Mouse (Mus musculus): Measurements from ENCODE around the gene Trim27. TPM values are rescaled to one million over a fixed set of nuclear protein-coding genes. Genes with fewer than 3 reads are reported as not detected.

Gene Trim27
- 21.8 TPM for polyA plus RNA-seq (2014; fragmentation: Illumina TruSeq; extraction: RNeasy Lipid Tissue Mini Kit (QIAGEN cat#74804); ENCODE audit: low read depth, low replicate concordance)

GRCm38 (mm10) chr13:21179367-21179723 lies at the start of gene Trim27:
TSS of gene Trim27 (plus strand) at chr13:21179445.

DNA sequence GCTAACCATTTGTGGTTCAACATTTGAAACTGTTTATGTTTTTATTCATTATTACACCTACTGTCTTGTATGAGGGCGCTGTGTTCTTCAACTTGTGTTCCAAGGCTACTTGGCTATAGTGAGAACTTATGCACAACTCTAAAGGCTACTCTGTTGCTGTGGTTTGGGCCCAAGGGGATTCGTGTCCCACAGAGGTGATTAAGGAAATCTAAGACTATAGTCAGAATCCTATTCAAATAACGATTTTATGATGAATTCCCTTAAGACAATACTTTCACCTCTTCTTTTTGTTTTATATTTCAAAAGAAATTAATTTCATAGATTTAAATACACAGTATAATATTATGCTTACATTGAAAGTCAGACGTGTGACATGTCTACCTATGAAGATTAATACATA lies 33.5 kb upstream of the Trim27 start, which contains the start of gene Olfr1368:
Olfr1368 (minus strand) TSS at position 101 of the 400 bp plus-strand sequence.

Other genes starting within 250 kb of the Trim27 start
- not detected for gene Olfr1370, start 104.5 kb upstream of the Trim27 start, polyA plus RNA-seq (2014; fragmentation: Illumina TruSeq; extraction: RNeasy Lipid Tissue Mini Kit (QIAGEN cat#74804); ENCODE audit: low read depth, low replicate concordance)
- not detected for gene Olfr1369-ps1, start 68.0 kb upstream of the Trim27 start, polyA plus RNA-seq (2014; fragmentation: Illumina TruSeq; extraction: RNeasy Lipid Tissue Mini Kit (QIAGEN cat#74804); ENCODE audit: low read depth, low replicate concordance)
- gene Olfr263, start 49.8 kb upstream of the Trim27 start, polyA plus RNA-seq (2014; fragmentation: Illumina TruSeq; extraction: RNeasy Lipid Tissue Mini Kit (QIAGEN cat#74804); ENCODE audit: low read depth, low replicate concordance) = not detected
- gene Olfr1368, start 33.6 kb upstream of the Trim27 start, polyA plus RNA-seq (2014; fragmentation: Illumina TruSeq; extraction: RNeasy Lipid Tissue Mini Kit (QIAGEN cat#74804); ENCODE audit: low read depth, low replicate concordance) = not detected
- not detected for gene Gpx5, start 113.3 kb downstream of the Trim27 start, polyA plus RNA-seq (2014; fragmentation: Illumina TruSeq; extraction: RNeasy Lipid Tissue Mini Kit (QIAGEN cat#74804); ENCODE audit: low read depth, low replicate concordance)
- gene Gpx6, start 132.7 kb downstream of the Trim27 start, polyA plus RNA-seq (2014; fragmentation: Illumina TruSeq; extraction: RNeasy Lipid Tissue Mini Kit (QIAGEN cat#74804); ENCODE audit: low read depth, low replicate concordance) = not detected
- not detected for gene Olfr1367, start 167.5 kb downstream of the Trim27 start, polyA plus RNA-seq (2014; fragmentation: Illumina TruSeq; extraction: RNeasy Lipid Tissue Mini Kit (QIAGEN cat#74804); ENCODE audit: low read depth, low replicate concordance)
- 6.9 TPM for gene Zscan12, start 183.4 kb downstream of the Trim27 start, polyA plus RNA-seq (2014; fragmentation: Illumina TruSeq; extraction: RNeasy Lipid Tissue Mini Kit (QIAGEN cat#74804); ENCODE audit: low read depth, low replicate concordance)
- gene Zkscan3, start 223.3 kb downstream of the Trim27 start, polyA plus RNA-seq (2014; fragmentation: Illumina TruSeq; extraction: RNeasy Lipid Tissue Mini Kit (QIAGEN cat#74804); ENCODE audit: low read depth, low replicate concordance) = 57.5 TPM

Data from heart, adult 10 weeks (tissue).